Comparison of ENCODE assay signal across 15 mouse cellular contexts in genomic region chr6:112387947-112388346, GRCm38 (mm10). TPM values are rescaled to one million over a fixed set of nuclear protein-coding genes. Genes with fewer than 3 reads are reported as not detected.
DNase-seq lines count a peak whose midpoint lies in the region; ATAC-seq and TF ChIP-seq lines count a peak whose summit lies in the region.
"Had no signal": no experiment of that assay in that cellular context is flagged by ENCODE, and none has a peak within 500 bp of the region (broad histone marks: within the 10 kb centered on the region; RNA-seq: fewer than 3 reads in every experiment).

Gene Ssu2 (minus strand): TSS chr6:112388023.

- no peak within 1 kb of the TSS for H3K9ac ChIP-seq in lung, embryonic 16.5 days (ENCODE audit: low read length)
- no peak within 1 kb of the TSS for H3K9ac ChIP-seq in stomach, postnatal 0 days (ENCODE audit: low read length)
- H3K9ac ChIP-seq: hindbrain, embryonic 13.5 days; limb, embryonic 12.5 days; midbrain, embryonic 13.5 days had no signal

- TF ChIP-seq EP300 in stomach, postnatal 0 days (optimal IDR thresholded peaks at IDR 0.05), result no peak

- DNase-seq in heart, adult 18-20 months, result peak; percentile 21 to 42
- DNase-seq in heart, embryonic 10.5 days (ENCODE audit: low spot score), result no peak
- DNase-seq in lung, adult 18-20 months, result no peak
- DNase-seq in kidney, postnatal 14 days, result peak; percentile 18
- DNase-seq in stomach, postnatal 0 days (ENCODE audit: low spot score), result no peak
- no peak for DNase-seq in retina, embryonic 14.5 days (ENCODE audit: low spot score)
- DNase-seq in embryo, embryonic 11 days, result no peak
- DNase-seq: adrenal gland, postnatal 36 days; gastrocnemius, postnatal 36 days had no signal

- 72% methylated on average over 9 of the region's 9 CpGs for WGBS in heart, embryonic 10.5 days
- 57% methylated on average over 9 of the region's 9 CpGs for WGBS in lung, embryonic 16.5 days
- WGBS in stomach, postnatal 0 days, result 65% methylated on average over 9 of the region's 9 CpGs

- H3K9me3 ChIP-seq in heart, embryonic 10.5 days, result no peaks in the 10 kb centered on the region
- H3K9me3 ChIP-seq in lung, embryonic 16.5 days (ENCODE audit: control insufficient read depth, low read length), result no peaks in the 10 kb centered on the region
- H3K9me3 ChIP-seq in stomach, postnatal 0 days (ENCODE audit: control insufficient read depth, low read length), result no peaks in the 10 kb centered on the region
- H3K9me3 ChIP-seq: hindbrain, embryonic 13.5 days; limb, embryonic 12.5 days; midbrain, embryonic 13.5 days had no signal

- no peak within 1 kb of the TSS for H3K27ac ChIP-seq in heart, embryonic 10.5 days
- H3K27ac ChIP-seq in lung, embryonic 16.5 days (ENCODE audit: low read length), result no peak within 1 kb of the TSS
- H3K27ac ChIP-seq in stomach, postnatal 0 days (replicated peaks), result 0 out of 2 replicates have a peak within 1 kb of the TSS, but pooled peaks have one; percentile 45
- H3K27ac ChIP-seq: hindbrain, embryonic 13.5 days; limb, embryonic 12.5 days; midbrain, embryonic 13.5 days had no signal

- H3K4me1 ChIP-seq in heart, embryonic 10.5 days, result no peaks in the 10 kb centered on the region; the same call in 1 of the 2 replicates
- peaks cover 4% of the 10 kb centered on the region for H3K4me1 ChIP-seq in lung, embryonic 16.5 days (replicated peaks; ENCODE audit: control insufficient read depth, insufficient read depth, low read length)
- no peaks in the 10 kb centered on the region for H3K4me1 ChIP-seq in stomach, postnatal 0 days (replicated peaks; ENCODE audit: control insufficient read depth, insufficient read depth)

- H3K4me3 ChIP-seq in heart, embryonic 10.5 days, result no peak within 1 kb of the TSS
- no peak within 1 kb of the TSS for H3K4me3 ChIP-seq in lung, embryonic 16.5 days (ENCODE audit: low read length)
- no peak within 1 kb of the TSS for H3K4me3 ChIP-seq in stomach, postnatal 0 days (ENCODE audit: low read depth, low read length)
- H3K4me3 ChIP-seq: hindbrain, embryonic 13.5 days; limb, embryonic 12.5 days; midbrain, embryonic 13.5 days had no signal

- H3K27me3 ChIP-seq in heart, embryonic 10.5 days (ENCODE audit: insufficient read depth, poor library complexity, severe bottlenecking), result no peaks in the 10 kb centered on the region; the same call in 1 of the 2 replicates
- H3K27me3 ChIP-seq in lung, embryonic 16.5 days (ENCODE audit: control insufficient read depth, insufficient read depth, low read depth, low read length), result no peaks in the 10 kb centered on the region
- H3K27me3 ChIP-seq in stomach, postnatal 0 days (ENCODE audit: control insufficient read depth, insufficient read depth, low read length), result no peaks in the 10 kb centered on the region
- H3K27me3 ChIP-seq: hindbrain, embryonic 13.5 days; limb, embryonic 12.5 days; midbrain, embryonic 13.5 days had no signal

- H3K36me3 ChIP-seq in heart, embryonic 10.5 days, result no peaks in the 10 kb centered on the region
- H3K36me3 ChIP-seq in lung, embryonic 16.5 days (ENCODE audit: control insufficient read depth, insufficient read depth, low read length), result no peaks in the 10 kb centered on the region
- H3K36me3 ChIP-seq in stomach, postnatal 0 days (ENCODE audit: control insufficient read depth, insufficient read depth, low read length), result no peaks in the 10 kb centered on the region
- H3K36me3 ChIP-seq: G1E; hindbrain, embryonic 13.5 days; limb, embryonic 12.5 days; midbrain, embryonic 13.5 days had no signal

- peak; percentile 66 for ATAC-seq in lung, embryonic 16.5 days (ENCODE audit: low read depth)
- ATAC-seq in stomach, postnatal 0 days (ENCODE audit: low FRiP score, low TSS enrichment), result no peak; the same call in 1 of the 2 replicates
- ATAC-seq: forebrain, embryonic 16.5 days; midbrain, embryonic 13.5 days had no signal

- H3K4me2 ChIP-seq in lung, embryonic 16.5 days (ENCODE audit: low read depth, low read length), result no peak within 1 kb of the TSS
- no peak within 1 kb of the TSS for H3K4me2 ChIP-seq in stomach, postnatal 0 days (replicated peaks; ENCODE audit: low read depth)
- H3K4me2 ChIP-seq: hindbrain, embryonic 13.5 days; limb, embryonic 12.5 days; midbrain, embryonic 13.5 days had no signal

- TF ChIP-seq CTCF in stomach, postnatal 0 days (IDR thresholded peaks at IDR 0.05; ENCODE audit: low read depth), result no peak

RNA-seq across cellular contexts. Expression of gene Ssu2, which starts in this region (rescaled TPM):
- 1 to 10 TPM in 1 of 2 experiments, under 1 TPM in 1; 0.72 to 1.1 TPM for total RNA-seq in heart, adult 18-20 months (2021)
- polyA plus RNA-seq in heart, embryonic 10.5 days (2016; fragmentation: Nextera tagmentation; extraction: Ambion mirVana), result 0.18 and 0.49 TPM in 2 replicates
- 4.8 and 5.5 TPM in 2 replicates for polyA plus RNA-seq in lung, embryonic 16.5 days (2015; fragmentation: Nextera tagmentation; extraction: Ambion mirVana)
- 2.6 and 2.7 TPM in 2 replicates for polyA plus RNA-seq in stomach, postnatal 0 days (2015; fragmentation: Nextera tagmentation; extraction: Ambion mirVana)
- total RNA-seq: G1E had no signal
- polyA plus RNA-seq: forebrain, embryonic 16.5 days; G1E; hindbrain, embryonic 13.5 days had no signal

Comparison
In these comparisons a context has a peak if more than half of its experiments do, and no peak if none do; other contexts are left out.
1. DNase-seq: peak in heart, adult 18-20 months (2 of 2) and kidney, postnatal 14 days (single experiment); none in heart, embryonic 10.5 days (single experiment), lung, adult 18-20 months (0 of 2), stomach, postnatal 0 days (single experiment), retina, embryonic 14.5 days (single experiment) and embryo, embryonic 11 days (single experiment).